Mouse (Mus musculus) MEL (cell line): Measurements from ENCODE around the gene Neurl4. TPM values are rescaled to one million over a fixed set of nuclear protein-coding genes. Genes with fewer than 3 reads are reported as not detected.
A peak's percentile ranks its signal among the peaks of the same experiment; 100 is the strongest.

Source experiments
- DNase-seq: peaks from one replicate; pipeline ENCODE4 v3.0.0; 2011; ENCODE audit warnings: low read depth, low spot score
- H3K27ac ChIP-seq: 2 replicates; pipeline ENCODE4 v1.5.1; 2012; ENCODE audit warnings: low read depth, mild to moderate bottlenecking, control low read depth, low read length, moderate library complexity; ENCODE audit not compliant: control insufficient read depth
- H3K27me3 ChIP-seq, 2 experiments: fragments of 150-350 bp in 1 of 2; sonication (generic) in 1 of 2; 2 replicates each; pipeline ENCODE4 v1.6.1; 2012; ENCODE audit warnings: low read length in 2 of 2, mild to moderate bottlenecking in 2 of 2, improper control_type of control experiment in 1 of 2, moderate library complexity in 1 of 2; ENCODE audit not compliant: insufficient read depth in 2 of 2, control insufficient read depth in 1 of 2
- H3K36me3 ChIP-seq, 2 experiments: 2 replicates each; pipeline ENCODE4 v1.6.1; 2012 to 2014; ENCODE audit warnings: low read length in 2 of 2, improper control_type of control experiment in 1 of 2, inconsistent platforms in 1 of 2, mild to moderate bottlenecking in 1 of 2; ENCODE audit not compliant: insufficient read depth in 2 of 2, control insufficient read depth in 1 of 2
- H3K4me1 ChIP-seq, 2 experiments: fragments of 150-350 bp in 1 of 2; sonication (generic) in 1 of 2; 2 replicates each; pipeline ENCODE4 v1.6.1; 2012; ENCODE audit warnings: low read length in 2 of 2, improper control_type of control experiment in 1 of 2, mild to moderate bottlenecking in 1 of 2; ENCODE audit not compliant: insufficient read depth in 2 of 2, control insufficient read depth in 1 of 2
- H3K4me3 ChIP-seq, 2 experiments: fragments of 150-350 bp in 1 of 2; sonication (generic) in 1 of 2; 2 replicates each; pipeline ENCODE4 v1.5.1; 2012; ENCODE audit warnings: low read depth in 2 of 2, low read length in 2 of 2, mild to moderate bottlenecking in 2 of 2, moderate library complexity in 2 of 2, control low read depth in 1 of 2, improper control_type of control experiment in 1 of 2; ENCODE audit not compliant: control insufficient read depth in 1 of 2, insufficient read depth in 1 of 2
- H3K79me2 ChIP-seq: 2 replicates; pipeline ENCODE4 v1.6.1; 2012; ENCODE audit warnings: mild to moderate bottlenecking, low read length, moderate library complexity; ENCODE audit not compliant: control insufficient read depth, poor library complexity, insufficient read depth
- H3K9ac ChIP-seq: 2 replicates; pipeline ENCODE4 v1.6.1; 2012; ENCODE audit warnings: low read depth, mild to moderate bottlenecking, control low read depth, low read length, moderate library complexity; ENCODE audit not compliant: control insufficient read depth, poor library complexity, severe bottlenecking
- H3K9me3 ChIP-seq: fragments of 150-350 bp; sonication (generic); replicated peaks from 2 replicates; pipeline ENCODE4 v1.6.1; 2012; ENCODE audit warnings: mild to moderate bottlenecking, low read length, improper control_type of control experiment, moderate library complexity; ENCODE audit not compliant: insufficient read depth
- BHLHE40 ChIP-seq: IDR thresholded peaks from 2 replicates; pipeline ENCODE4 v1.6.1; 2012; ENCODE audit warnings: low read depth, mild to moderate bottlenecking, inconsistent platforms, low read length, improper control_type of control experiment, borderline replicate concordance
- CHD2 ChIP-seq: IDR thresholded peaks from 2 replicates; pipeline ENCODE4 v1.6.1; 2011; ENCODE audit warnings: low read length, improper control_type of control experiment
- CTCF ChIP-seq, 3 experiments: IDR thresholded peaks in 2 of 3; conservative IDR thresholded peaks in 1 of 3; 2 replicates each; pipeline ENCODE4 v1.5.1; 2011 to 2012; ENCODE audit warnings: low read length in 3 of 3, low read depth in 2 of 3, mild to moderate bottlenecking in 2 of 3, improper control_type of control experiment in 1 of 3, inconsistent platforms in 1 of 3, mixed read lengths in 1 of 3, moderate library complexity in 1 of 3; ENCODE audit not compliant: control insufficient read depth in 1 of 3, insufficient read depth in 1 of 3, poor library complexity in 1 of 3, severe bottlenecking in 1 of 3
- ELF1 ChIP-seq: IDR thresholded peaks from 2 replicates; pipeline ENCODE4 v1.6.1; 2014; ENCODE audit warnings: low read depth, mild to moderate bottlenecking, inconsistent platforms, low read length, improper control_type of control experiment, moderate library complexity
- EP300 ChIP-seq, 2 experiments: IDR thresholded peaks; 2 replicates each; pipeline ENCODE4 v1.6.1; 2011; ENCODE audit warnings: improper control_type of control experiment in 2 of 2, low read length in 2 of 2, low read depth in 1 of 2, mild to moderate bottlenecking in 1 of 2
- GABPA ChIP-seq: IDR thresholded peaks from 2 replicates; pipeline ENCODE4 v1.6.1; 2012; ENCODE audit warnings: low read depth, mild to moderate bottlenecking, inconsistent platforms, low read length, improper control_type of control experiment, moderate library complexity
- GATA1 ChIP-seq: IDR thresholded peaks from 2 replicates; pipeline ENCODE4 v1.6.1; 2011; ENCODE audit warnings: low read depth, low read length, improper control_type of control experiment
- MAX ChIP-seq: IDR thresholded peaks from 2 replicates; pipeline ENCODE4 v1.6.1; 2011; ENCODE audit warnings: low read length, improper control_type of control experiment
- MXI1 ChIP-seq: IDR thresholded peaks from 2 replicates; pipeline ENCODE4 v1.6.1; 2011; ENCODE audit warnings: mild to moderate bottlenecking, low read depth, low read length, improper control_type of control experiment
- NELFE ChIP-seq: IDR thresholded peaks from 2 replicates; pipeline ENCODE4 v1.6.1; 2011; ENCODE audit warnings: low read depth, low read length, improper control_type of control experiment
- POLR2AphosphoS2 ChIP-seq: IDR thresholded peaks from 2 replicates; pipeline ENCODE4 v1.6.1; 2011; ENCODE audit warnings: low read length, improper control_type of control experiment
- POLR2AphosphoS5 ChIP-seq: IDR thresholded peaks from 2 replicates; pipeline ENCODE4 v1.6.1; 2012; ENCODE audit warnings: low read depth, borderline replicate concordance, mild to moderate bottlenecking, inconsistent platforms, low read length, moderate library complexity, mixed read lengths
- RAD21 ChIP-seq: IDR thresholded peaks from 2 replicates; pipeline ENCODE4 v1.6.1; 2011; ENCODE audit warnings: mild to moderate bottlenecking, low read depth, low read length, improper control_type of control experiment
- SMC3 ChIP-seq: IDR thresholded peaks from 2 replicates; pipeline ENCODE4 v1.6.1; 2011; ENCODE audit warnings: low read depth, low read length, improper control_type of control experiment
- TBP ChIP-seq: IDR thresholded peaks from 2 replicates; pipeline ENCODE4 v1.8.0; 2011; ENCODE audit warnings: low read depth, low read length, improper control_type of control experiment
- TCF12 ChIP-seq: IDR thresholded peaks from 2 replicates; pipeline ENCODE4 v1.6.1; 2014; ENCODE audit warnings: low read depth, mild to moderate bottlenecking, inconsistent platforms, low read length, improper control_type of control experiment, moderate library complexity
- USF1 ChIP-seq: IDR thresholded peaks from 2 replicates; pipeline ENCODE4 v1.6.1; 2014; ENCODE audit warnings: low read depth, mild to moderate bottlenecking, inconsistent platforms, low read length, improper control_type of control experiment, moderate library complexity
- USF2 ChIP-seq, 2 experiments: IDR thresholded peaks; 2 replicates each; pipeline ENCODE4 v1.6.1; 2011 to 2012; ENCODE audit warnings: improper control_type of control experiment in 2 of 2, low read length in 2 of 2, borderline replicate concordance in 1 of 2, inconsistent platforms in 1 of 2, low read depth in 1 of 2, mild to moderate bottlenecking in 1 of 2; ENCODE audit not compliant: insufficient read depth in 1 of 2
- ZC3H11A ChIP-seq: IDR thresholded peaks from 2 replicates; pipeline ENCODE4 v1.6.1; 2012; ENCODE audit warnings: low read depth, mild to moderate bottlenecking, inconsistent platforms, low read length, improper control_type of control experiment
- ZKSCAN1 ChIP-seq: IDR thresholded peaks from 2 replicates; pipeline ENCODE4 v1.6.1; 2012; ENCODE audit warnings: low read depth, mild to moderate bottlenecking, inconsistent platforms, low read length, improper control_type of control experiment, moderate library complexity
- ZNF384 ChIP-seq: IDR thresholded peaks from 2 replicates; pipeline ENCODE4 v1.6.1; 2012; ENCODE audit warnings: low read depth, mild to moderate bottlenecking, inconsistent platforms, low read length, improper control_type of control experiment
- polyA plus RNA-seq, 2 experiments: library from polyadenylated mRNA; stranded (reverse) in 1 of 2; unstranded in 1 of 2; fragments of >175 nt in 1 of 2; fragments of >200 nt in 1 of 2; gene quantifications; 2 replicates each; pipeline versions ENCODE4 v1.2.1 to v1.2.4; 2012; ENCODE audit warnings: low replicate concordance in 2 of 2, low read depth in 1 of 2; ENCODE audit not compliant: insufficient read length in 2 of 2, insufficient read depth in 1 of 2, missing spikeins in 1 of 2
- total RNA-seq: library from RNA; depleted of rRNA; stranded (reverse); fragments of 300-350 nt; gene quantifications from 2 replicates; pipeline ENCODE4 v1.2.3, GENCODE M21; 2012; rRNA removed

Gene Neurl4
- total and polyA plus RNA-seq, 3 experiments = 50.9 to 58.0 TPM; not detected in 1

GRCm38 (mm10) chr11:69960616-69961015, 59.7 kb downstream of the Neurl4 start:
- Histone ChIP-seq H3K4me3 (no peak overlapping the region), H3K9ac (no peak overlapping the region), H3K9me3 (no peaks in the 10 kb centered on the region), H3K4me1 (peaks cover 4 to 8% of the 10 kb centered on the region in 2 experiments; a peak in 3 of 4 replicates), H3K27me3 (0 out of 4 replicates have a peak, but pooled peaks cover 0 to 3% of the 10 kb centered on the region in 2 experiments), H3K79me2 (no peaks in the 10 kb centered on the region), H3K27ac (no peak overlapping the region), H3K36me3 (no peaks in the 10 kb centered on the region)
- TF ChIP-seq MXI1 (no peak), CTCF (IDR thresholded peaks at IDR 0.05 in 2 of 3, conservative IDR thresholded peaks at IDR 0.05 in 1 of 3; ENCODE audit: control insufficient read depth in 1 of 3, insufficient read depth in 1 of 3, low read depth in 2 of 3, low read length in 3 of 3, poor library complexity in 1 of 3, severe bottlenecking in 1 of 3) (peak; percentile 61 to 76 (median 65)), USF2 (IDR thresholded peaks at IDR 0.05; ENCODE audit: borderline replicate concordance in 1 of 2, insufficient read depth in 1 of 2, low read depth in 1 of 2, low read length in 2 of 2) (no peak), EP300 (IDR thresholded peaks at IDR 0.05; ENCODE audit: low read depth in 1 of 2, low read length in 2 of 2) (no peak), USF1 (no peak), ZKSCAN1 (no peak), ZNF384 (no peak), GABPA (no peak), POLR2AphosphoS2 (no peak), TBP (no peak), SMC3 (peak; percentile 56), POLR2AphosphoS5 (no peak), ZC3H11A (peak; percentile 43), RAD21 (peak; percentile 49)
- peak; percentile 65 for DNase-seq

DNA sequence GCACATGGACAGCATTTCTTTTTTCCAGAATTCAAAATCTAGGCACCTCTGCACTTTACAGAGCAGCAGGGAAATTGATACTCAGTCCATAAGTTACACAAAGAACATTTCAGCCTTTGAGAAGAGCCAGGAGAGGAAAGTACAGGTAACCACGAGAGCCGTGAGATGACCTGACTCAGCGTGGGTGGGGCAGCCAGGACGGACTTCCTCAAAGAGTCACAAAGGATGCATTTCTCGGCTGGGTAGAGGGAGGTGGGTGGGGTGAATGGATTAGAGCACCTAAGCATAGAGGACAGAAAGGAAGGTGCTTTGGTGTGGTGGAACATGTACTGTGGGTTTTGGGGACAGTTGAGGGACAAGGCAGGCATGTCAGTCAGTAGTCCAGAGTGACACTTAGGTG, 61.0 kb downstream of the Neurl4 start:
- H3K9ac ChIP-seq = no peak overlapping the region
- H3K27me3 ChIP-seq = 0 out of 4 replicates have a peak, but pooled peaks cover 0 to 3% of the 10 kb centered on the region in 2 experiments
- peaks cover 0 to 8% of the 10 kb centered on the region in 2 experiments; a peak in 3 of 4 replicates for H3K4me1 ChIP-seq
- H3K36me3 ChIP-seq = peaks cover 0 to 2% of the 10 kb centered on the region in 2 experiments; a peak in 2 of 4 replicates
- H3K4me3 ChIP-seq = no peak overlapping the region
- H3K27ac ChIP-seq = no peak overlapping the region
- no peaks in the 10 kb centered on the region for H3K79me2 ChIP-seq
- peak; percentile 47 for DNase-seq
- H3K9me3 ChIP-seq = no peaks in the 10 kb centered on the region
- TF ChIP-seq BHLHE40 (no peak), TCF12 (no peak), USF2 (IDR thresholded peaks at IDR 0.05; ENCODE audit: borderline replicate concordance in 1 of 2, insufficient read depth in 1 of 2, low read depth in 1 of 2, low read length in 2 of 2) (no peak), CHD2 (no peak), MAX (no peak), GABPA (no peak), NELFE (no peak), GATA1 (no peak), POLR2AphosphoS5 (no peak), ELF1 (no peak)

Other genes starting within 250 kb of the Neurl4 start
Only the 30 nearest of the 40 such genes appear.
- 16.6 and 22.2 TPM in 2 replicates for gene Polr2a, start 142.4 kb upstream of the Neurl4 start, total RNA-seq
- 100 to 1,000 TPM in 1 of 2 experiments, 10 to 100 TPM in 1; 73.9 to 193 TPM for gene Polr2a, start 142.4 kb upstream of the Neurl4 start, polyA plus RNA-seq
- gene Slc35g3, start 139.1 kb upstream of the Neurl4 start, total RNA-seq = 0.08 TPM in 1 of 2 replicates, not detected in the other
- under 1 TPM in 1 of 2 experiments, not detected in 1; 0.22 TPM for gene Slc35g3, start 139.1 kb upstream of the Neurl4 start, polyA plus RNA-seq
- 1.4 and 2.4 TPM in 2 replicates for gene Zbtb4, start 135.2 kb upstream of the Neurl4 start, total RNA-seq
- 1 to 10 TPM in 1 of 2 experiments, not detected in 1; 2.7 TPM for gene Zbtb4, start 135.2 kb upstream of the Neurl4 start, polyA plus RNA-seq
- 0.31 and 0.33 TPM in 2 replicates for gene Chrnb1, start 105.1 kb upstream of the Neurl4 start, total RNA-seq
- 1 to 10 TPM in 1 of 2 experiments, not detected in 1; 1.6 TPM for gene Chrnb1, start 105.1 kb upstream of the Neurl4 start, polyA plus RNA-seq
- gene Fgf11, start 99.2 kb upstream of the Neurl4 start, total RNA-seq = 4.8 and 5.1 TPM in 2 replicates
- gene Fgf11, start 99.2 kb upstream of the Neurl4 start, polyA plus RNA-seq = 10 to 100 TPM in 1 of 2 experiments, not detected in 1; 26.8 TPM
- 0.29 and 0.31 TPM in 2 replicates for gene Tmem102, start 95.4 kb upstream of the Neurl4 start, total RNA-seq
- gene Tmem102, start 95.4 kb upstream of the Neurl4 start, polyA plus RNA-seq = 1 to 10 TPM in 1 of 2 experiments, not detected in 1; 2.4 TPM
- gene Gm39566, start 85.8 kb upstream of the Neurl4 start, total RNA-seq = 0.04 TPM in 1 of 2 replicates, not detected in the other
- gene Gm39566, start 85.8 kb upstream of the Neurl4 start, polyA plus RNA-seq = not detected
- gene Spem2, start 82.6 kb upstream of the Neurl4 start, total RNA-seq = not detected in 2 replicates
- not detected for gene Spem2, start 82.6 kb upstream of the Neurl4 start, polyA plus RNA-seq
- 0.19 TPM in 1 of 2 replicates, not detected in the other for gene Spem1, start 78.9 kb upstream of the Neurl4 start, total RNA-seq
- under 1 TPM in 1 of 2 experiments, not detected in 1; 0.15 TPM for gene Spem1, start 78.9 kb upstream of the Neurl4 start, polyA plus RNA-seq
- gene Nlgn2, start 63.3 kb upstream of the Neurl4 start, total RNA-seq = 20.3 and 20.9 TPM in 2 replicates
- 10 to 100 TPM; 29.8 to 43.3 TPM for gene Nlgn2, start 63.3 kb upstream of the Neurl4 start, polyA plus RNA-seq
- gene Tmem256, start 62.6 kb upstream of the Neurl4 start, total RNA-seq = 176 and 190 TPM in 2 replicates
- gene Tmem256, start 62.6 kb upstream of the Neurl4 start, polyA plus RNA-seq = 100 to 1,000 TPM in 1 of 2 experiments, not detected in 1; 181 TPM
- 3.8 and 4.6 TPM in 2 replicates for gene Plscr3, start 54.7 kb upstream of the Neurl4 start, total RNA-seq
- gene Plscr3, start 54.7 kb upstream of the Neurl4 start, polyA plus RNA-seq = 10 to 100 TPM in 1 of 2 experiments, not detected in 1; 26.0 TPM
- gene Tnk1, start 42.3 kb upstream of the Neurl4 start, total RNA-seq = 0.13 and 0.35 TPM in 2 replicates
- gene Tnk1, start 42.3 kb upstream of the Neurl4 start, polyA plus RNA-seq = under 1 TPM in 1 of 2 experiments, not detected in 1; 0.25 TPM
- not detected in 2 replicates for gene Tmem95, start 23.1 kb upstream of the Neurl4 start, total RNA-seq
- not detected for gene Tmem95, start 23.1 kb upstream of the Neurl4 start, polyA plus RNA-seq
- 0.19 and 0.26 TPM in 2 replicates for gene Kctd11, start 19.7 kb upstream of the Neurl4 start, total RNA-seq
- under 1 TPM in 1 of 2 experiments, not detected in 1; 0.49 TPM for gene Kctd11, start 19.7 kb upstream of the Neurl4 start, polyA plus RNA-seq
- 20.7 and 33.4 TPM in 2 replicates for gene Acap1, start 5.5 kb upstream of the Neurl4 start, total RNA-seq
- gene Acap1, start 5.5 kb upstream of the Neurl4 start, polyA plus RNA-seq = 10 to 100 TPM in 1 of 2 experiments, not detected in 1; 42.2 TPM
- 0.69 and 0.81 TPM in 2 replicates for gene 2810408A11Rik, start 85 bp upstream of the Neurl4 start, total RNA-seq
- gene 2810408A11Rik, start 85 bp upstream of the Neurl4 start, polyA plus RNA-seq = 1 to 10 TPM in 1 of 2 experiments, not detected in 1; 1.3 TPM
- gene Gps2, start 12.8 kb downstream of the Neurl4 start, total RNA-seq = 64.5 and 78.0 TPM in 2 replicates
- gene Gps2, start 12.8 kb downstream of the Neurl4 start, polyA plus RNA-seq = 100 to 1,000 TPM in 1 of 2 experiments, not detected in 1; 113 TPM
- 1,428 and 1,539 TPM in 2 replicates for gene Eif5a, start 20.9 kb downstream of the Neurl4 start, total RNA-seq
- gene Eif5a, start 20.9 kb downstream of the Neurl4 start, polyA plus RNA-seq = 1,000 to 10,000 TPM; 1,272 to 3,185 TPM
- gene Ybx2, start 34.7 kb downstream of the Neurl4 start, total RNA-seq = 0.33 and 0.50 TPM in 2 replicates
- under 1 TPM in 1 of 2 experiments, not detected in 1; 0.92 TPM for gene Ybx2, start 34.7 kb downstream of the Neurl4 start, polyA plus RNA-seq
- 0.12 TPM in 1 of 2 replicates, not detected in the other for gene Slc2a4, start 47.1 kb downstream of the Neurl4 start, total RNA-seq
- under 1 TPM in 1 of 2 experiments, not detected in 1; 0.19 TPM for gene Slc2a4, start 47.1 kb downstream of the Neurl4 start, polyA plus RNA-seq
- gene Cldn7, start 63.7 kb downstream of the Neurl4 start, total RNA-seq = 0.26 and 0.31 TPM in 2 replicates
- under 1 TPM in 1 of 2 experiments, not detected in 1; 0.36 TPM for gene Cldn7, start 63.7 kb downstream of the Neurl4 start, polyA plus RNA-seq
- 47.3 and 49.6 TPM in 2 replicates for gene Ctdnep1, start 80.1 kb downstream of the Neurl4 start, total RNA-seq
- gene Ctdnep1, start 80.1 kb downstream of the Neurl4 start, polyA plus RNA-seq = 100 to 1,000 TPM in 1 of 2 experiments, not detected in 1; 133 TPM
- gene Elp5, start 81.4 kb downstream of the Neurl4 start, total RNA-seq = 170 and 189 TPM in 2 replicates
- 100 to 1,000 TPM in 1 of 2 experiments, not detected in 1; 222 TPM for gene Elp5, start 81.4 kb downstream of the Neurl4 start, polyA plus RNA-seq
- gene Gabarap, start 90.1 kb downstream of the Neurl4 start, total RNA-seq = 105 and 132 TPM in 2 replicates
- 100 to 1,000 TPM in 1 of 2 experiments, not detected in 1; 241 TPM for gene Gabarap, start 90.1 kb downstream of the Neurl4 start, polyA plus RNA-seq
- gene Phf23, start 94.7 kb downstream of the Neurl4 start, total RNA-seq = 88.2 and 112 TPM in 2 replicates
- 100 to 1,000 TPM in 1 of 2 experiments, not detected in 1; 108 TPM for gene Phf23, start 94.7 kb downstream of the Neurl4 start, polyA plus RNA-seq
- 40.1 and 41.9 TPM in 2 replicates for gene Dvl2, start 99.5 kb downstream of the Neurl4 start, total RNA-seq
- 10 to 100 TPM in 1 of 2 experiments, not detected in 1; 38.5 TPM for gene Dvl2, start 99.5 kb downstream of the Neurl4 start, polyA plus RNA-seq
- gene Acadvl, start 114.3 kb downstream of the Neurl4 start, total RNA-seq = 123 and 140 TPM in 2 replicates
- 10 to 100 TPM in 1 of 2 experiments, not detected in 1; 92.5 TPM for gene Acadvl, start 114.3 kb downstream of the Neurl4 start, polyA plus RNA-seq
- 6.5 and 7.9 TPM in 2 replicates for gene Dlg4, start 115.9 kb downstream of the Neurl4 start, total RNA-seq
- gene Dlg4, start 115.9 kb downstream of the Neurl4 start, polyA plus RNA-seq = 10 to 100 TPM in 1 of 2 experiments, not detected in 1; 24.7 TPM
- 0.13 TPM in 1 of 2 replicates, not detected in the other for gene Asgr1, start 153.0 kb downstream of the Neurl4 start, total RNA-seq
- gene Asgr1, start 153.0 kb downstream of the Neurl4 start, polyA plus RNA-seq = under 1 TPM in 1 of 2 experiments, not detected in 1; 0.31 TPM